Mouse (Mus musculus) mouse embryonic stem cell (cell line): ENCODE results near the gene Fam219a.

Source experiments
- in situ Hi-C, 2 experiments: fragments of 300-500 bp; cut with MboI; formaldehyde crosslinking; loops; 1 replicate in 1 of 2; 3 replicates in 1 of 2; pipeline ENCODE4 v1.14.3; 2019 to 2020; ENCODE audit warnings: low sequenced_read_pairs in 2 of 2, low pct_unique_long_range_greater_than_20kb in 1 of 2, mixed read lengths in 1 of 2; ENCODE audit not compliant: unreplicated experiment in 1 of 2

Gene Fam219a

DNA sequence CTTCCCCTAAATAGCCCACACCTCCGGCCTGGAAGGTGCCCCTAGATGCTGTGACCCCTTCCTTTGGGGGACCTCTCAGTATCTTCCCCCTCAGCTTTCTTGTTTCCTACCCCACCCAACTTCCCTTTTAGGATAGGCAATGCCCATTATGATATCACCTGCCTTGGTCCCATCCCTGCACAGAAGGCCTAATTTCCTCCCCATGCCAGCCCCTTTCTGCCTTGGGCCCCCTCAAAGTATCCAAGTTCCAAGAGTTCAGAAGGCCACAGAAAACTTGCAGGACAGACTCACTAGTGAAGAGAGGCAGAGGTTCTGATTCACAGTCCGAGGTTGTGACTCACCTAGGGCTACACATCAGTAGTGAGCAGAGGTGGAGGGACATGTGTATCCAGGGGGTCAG lies 52.1 kb downstream of the Fam219a start, which contains the start of gene 1110017D15Rik:
TSS of gene 1110017D15Rik (minus strand) at position 101 of the 400 bp plus-strand sequence.
- in situ Hi-C loops = no loop called here

DNA sequence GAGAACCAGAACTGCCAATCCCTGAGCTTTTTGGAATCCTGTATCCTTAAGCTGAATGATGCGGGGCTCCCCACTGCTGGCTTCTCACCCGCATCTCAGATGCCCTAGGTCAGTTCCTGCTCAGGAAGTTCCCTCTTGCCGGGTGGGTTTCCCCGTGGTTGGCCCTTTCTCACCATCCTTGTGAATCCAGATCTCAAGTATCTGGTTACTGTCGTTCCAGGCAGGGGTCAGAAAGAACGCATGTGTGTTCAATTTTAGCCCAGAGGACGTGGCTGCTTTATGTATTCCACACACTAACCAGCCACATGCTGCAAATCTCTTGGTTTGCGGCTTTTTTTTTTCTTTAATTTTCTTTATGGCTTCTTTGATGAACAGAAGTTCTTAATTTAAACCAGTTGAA lies 55.6 kb downstream of the Fam219a start:
- in situ Hi-C loops = no loop called here

GRCm38 (mm10) chr4:41513309-41513708 lies 56.0 kb downstream of the Fam219a start:
- in situ Hi-C loops = no loop called here

- in situ Hi-C loops = no loop called here
Observed at GRCm38 (mm10) chr4:41507998-41508397, 61.3 kb downstream of the Fam219a start.

GRCm38 (mm10) chr4:41507326-41507924 lies 61.9 kb downstream of the Fam219a start:
- in situ Hi-C loops = no loop called here

DNA sequence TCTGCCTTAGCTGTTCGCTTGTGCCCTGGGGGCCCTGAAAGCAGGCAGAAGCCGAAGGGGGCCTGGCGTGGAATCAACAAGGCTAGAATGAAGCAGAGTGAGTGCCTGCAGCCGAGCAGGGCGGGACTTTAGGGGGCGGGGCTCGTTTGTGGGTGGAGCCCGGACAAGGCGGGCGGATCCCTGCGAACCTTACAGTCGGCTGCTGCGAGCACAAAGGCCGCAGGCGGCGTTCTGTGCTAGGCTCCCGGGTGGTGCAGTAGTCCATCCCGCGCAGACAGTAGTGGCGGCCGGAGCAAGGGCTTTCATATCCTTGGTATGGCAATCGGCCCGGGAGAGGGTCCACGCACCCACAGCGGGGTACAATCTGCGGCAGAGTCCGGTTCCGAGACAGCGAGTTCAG lies 62.4 kb downstream of the Fam219a start:
- in situ Hi-C loops = no loop called here

- in situ Hi-C loops = no loop called here
Observed at GRCm38 (mm10) chr4:41506156-41506555, 63.2 kb downstream of the Fam219a start.

DNA sequence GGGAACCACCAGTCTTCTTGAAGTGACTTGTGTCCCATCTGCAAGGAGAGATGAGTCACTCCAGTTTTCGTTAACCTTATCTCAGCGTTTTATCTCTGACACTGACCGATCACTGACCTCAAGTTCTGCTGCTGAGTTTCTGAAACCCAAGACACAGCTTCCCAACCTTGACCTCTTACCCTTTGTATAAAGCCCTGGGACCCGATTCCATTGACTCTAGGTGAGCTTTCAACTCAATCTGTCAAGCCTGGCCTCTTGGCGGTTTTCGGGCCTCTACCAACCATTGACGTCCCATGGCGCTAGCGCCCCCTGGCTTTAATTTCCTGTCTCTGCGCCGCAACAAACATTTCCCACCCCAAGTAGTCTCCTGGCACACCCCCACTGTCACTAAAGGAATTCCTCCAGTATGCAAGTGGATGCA lies 64.2 kb downstream of the Fam219a start:
- in situ Hi-C loops = no loop called here

GRCm38 (mm10) chr4:41504325-41504724 lies 65.0 kb downstream of the Fam219a start:
- in situ Hi-C loops = no loop called here

DNA sequence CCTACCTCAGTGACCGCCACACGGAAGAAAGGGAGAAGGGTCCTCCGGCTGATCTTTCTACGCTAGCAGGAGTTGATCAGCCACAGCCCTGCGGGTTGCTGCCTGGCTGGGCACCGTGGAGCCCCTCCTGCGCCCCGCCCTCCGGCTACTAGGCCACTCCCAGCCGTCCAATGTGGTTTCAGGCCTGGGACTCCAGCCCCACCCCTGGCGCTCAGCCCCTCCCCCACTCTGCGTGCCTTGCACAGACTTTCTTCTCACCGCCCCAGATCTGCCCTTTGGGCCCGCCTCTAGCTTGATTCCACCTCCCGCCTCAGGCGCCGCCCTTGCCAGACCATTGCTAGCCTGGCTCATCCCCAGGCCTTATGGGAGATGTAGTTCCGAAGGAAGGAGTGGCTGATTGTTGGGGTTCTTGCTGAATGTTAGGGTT lies 66.3 kb downstream of the Fam219a start, which contains the start of gene AI464131:
TSS of gene AI464131 (minus strand) at position 91 of the 427 bp plus-strand sequence.
- in situ Hi-C loops = no loop called here

DNA sequence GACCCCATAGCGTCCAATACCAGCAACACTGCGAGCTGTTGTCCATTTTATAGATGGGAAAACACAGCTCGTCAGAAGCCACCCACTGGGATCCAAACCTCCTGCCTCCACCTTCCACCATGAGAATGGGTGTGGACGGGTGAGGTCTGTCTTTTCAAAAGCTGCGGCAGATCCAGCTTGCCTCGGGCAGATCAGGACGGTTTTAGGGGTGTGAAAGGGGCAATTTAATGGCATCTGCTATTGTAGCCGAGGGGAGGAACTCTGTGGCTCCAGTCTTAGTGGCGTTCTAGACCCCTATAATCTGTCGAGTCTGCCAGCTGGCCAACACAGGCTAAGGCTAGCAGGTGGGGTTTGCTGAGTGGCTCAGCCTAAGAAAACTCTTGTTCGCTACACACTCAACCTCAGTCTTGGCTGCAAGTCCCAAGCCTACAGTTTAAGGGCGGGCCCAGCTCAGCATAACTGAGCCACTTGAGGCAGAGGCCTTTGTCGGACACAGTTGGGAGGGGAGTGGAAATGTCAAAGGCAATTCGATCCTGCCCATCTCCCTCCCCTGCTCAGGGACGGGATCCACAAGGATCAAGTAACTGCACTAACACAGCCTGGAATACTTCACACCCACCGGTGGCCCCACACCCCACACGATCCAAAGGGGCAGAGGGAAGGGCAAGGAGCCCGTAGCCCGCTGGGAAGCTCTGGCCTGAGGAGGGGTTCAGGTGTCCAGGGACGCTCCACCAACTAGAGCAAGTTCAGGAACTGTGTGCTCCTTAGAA lies 67.0 kb downstream of the Fam219a start:
- in situ Hi-C loops = no loop called here

GRCm38 (mm10) chr4:41500787-41501186 lies 68.6 kb downstream of the Fam219a start:
- in situ Hi-C loops = no loop called here

GRCm38 (mm10) chr4:41499619-41500018 lies 69.7 kb downstream of the Fam219a start:
- in situ Hi-C loops = no loop called here

DNA sequence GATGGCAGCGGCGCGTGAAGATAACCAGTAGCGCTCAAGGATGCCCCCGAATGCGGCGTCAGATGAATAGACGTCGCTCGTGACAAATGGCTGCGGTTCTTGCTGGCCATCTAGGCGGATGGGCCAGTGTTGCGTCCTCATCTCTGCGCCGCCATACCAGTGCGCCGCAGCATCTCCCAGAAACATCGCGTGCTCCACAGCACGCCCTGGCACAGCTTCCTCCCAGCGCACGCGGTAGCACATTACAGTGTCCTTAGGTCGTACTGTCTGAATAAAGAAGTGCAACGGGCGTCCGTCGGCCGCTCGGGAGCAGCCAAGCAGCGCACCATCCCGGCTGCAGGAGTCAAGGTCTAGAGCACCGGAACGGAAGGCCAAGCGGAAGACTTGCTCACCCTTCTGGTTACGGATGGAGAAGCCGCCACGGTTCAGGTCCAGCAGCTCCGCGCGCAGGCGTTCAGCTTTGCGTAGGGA lies 70.4 kb downstream of the Fam219a start:
- in situ Hi-C loops = no loop called here

- in situ Hi-C loops = no loop called here
Observed at GRCm38 (mm10) chr4:41497995-41498845, 71.1 kb downstream of the Fam219a start.

DNA sequence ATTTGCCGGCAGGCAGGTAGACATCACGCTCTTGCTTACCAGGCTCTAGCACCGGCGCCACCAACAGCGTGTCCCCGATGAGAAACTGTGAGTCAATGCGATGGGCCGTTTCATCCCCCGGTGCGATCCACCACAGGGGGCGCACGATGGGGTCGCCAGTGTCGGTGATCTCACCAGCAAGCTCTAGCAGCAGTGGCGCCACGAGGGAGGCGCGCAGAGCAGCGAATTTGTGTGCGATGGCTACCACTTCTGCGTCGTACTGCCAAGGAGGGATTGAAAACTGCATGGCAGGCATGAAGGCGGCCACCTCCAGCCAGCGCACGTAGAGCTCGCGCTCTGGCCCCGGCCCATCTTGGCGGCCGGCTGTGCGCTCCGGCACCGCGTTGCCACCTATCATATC lies 71.8 kb downstream of the Fam219a start:
- in situ Hi-C loops = no loop called here

DNA sequence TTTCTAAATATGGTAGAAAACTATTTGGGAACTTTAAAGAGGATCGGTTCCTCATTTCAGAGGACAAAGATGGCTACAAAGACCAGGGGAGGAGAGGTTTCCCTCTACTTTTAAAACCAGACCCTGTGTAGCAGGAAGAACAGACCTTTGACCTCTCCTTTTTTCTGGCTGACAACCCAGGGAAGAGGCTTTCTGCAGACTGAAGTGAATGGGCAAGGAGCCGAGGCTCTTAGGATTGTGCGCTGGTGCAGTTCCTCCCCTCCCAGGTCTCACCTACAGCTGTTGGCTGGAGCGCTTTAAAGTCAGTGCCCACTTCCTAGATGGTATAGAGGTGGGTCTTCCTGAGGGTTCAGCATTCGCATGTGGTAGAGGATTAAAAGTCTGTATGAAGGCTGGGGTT lies 72.3 kb downstream of the Fam219a start:
- in situ Hi-C loops = no loop called here

- in situ Hi-C loops = no loop called here
Observed at GRCm38 (mm10) chr4:41495850-41496249, 73.5 kb downstream of the Fam219a start.

DNA sequence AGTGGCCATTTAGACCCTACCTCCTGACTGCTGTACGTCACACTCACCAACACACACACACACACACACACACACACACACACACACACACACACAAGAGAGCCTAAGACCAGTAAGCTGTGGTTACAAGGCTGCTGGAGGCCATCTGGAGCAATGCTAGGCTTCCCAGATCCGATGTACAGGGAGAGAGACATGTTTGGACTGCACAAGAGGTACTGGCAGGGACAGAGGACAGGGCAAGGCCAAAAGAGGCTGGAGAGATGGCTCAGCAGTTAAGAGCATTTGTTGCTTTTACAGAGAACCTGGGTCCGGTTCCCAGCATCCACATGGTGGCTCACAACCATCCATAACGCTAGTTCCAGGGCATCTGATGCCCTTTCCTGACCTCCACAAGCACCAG lies 74.3 kb downstream of the Fam219a start:
- in situ Hi-C loops = no loop called here
